Mouse (Mus musculus) bone marrow, adult 2 months (tissue): ENCODE results near the gene Gm128.

ENCODE experiments used
- CTCF ChIP-seq: fragments of 200-500 bp; IDR thresholded peaks from 2 replicates; pipeline ENCODE4 v1.5.1; 2011; ENCODE audit warnings: low read length, control low read depth; ENCODE audit not compliant: control insufficient read depth, insufficient read depth
- POLR2A ChIP-seq: fragments of 200-500 bp; IDR thresholded peaks from 2 replicates; pipeline ENCODE4 v1.6.1; 2011; ENCODE audit warnings: low read depth, mild to moderate bottlenecking, control low read depth, low read length, borderline replicate concordance; ENCODE audit not compliant: control insufficient read depth

- no peak for TF ChIP-seq POLR2A
- no peak for TF ChIP-seq CTCF
Observed at GRCm38 (mm10) chr3:95261975-95262374, 20.6 kb upstream of the Gm128 start.
